Mouse (Mus musculus): ENCODE measurements at regions not wholly inside any gene's neighbourhood (a gene's known extent, or its start where the extent isn't known, plus 50 kb on each side); places are given as distances from the start of the nearest gene placed in this dataset.
"Not testable (repeated sequence)": the region's sequence is repeated elsewhere in the genome, so short reads cannot be mapped to it uniquely, and the experiment has no call there.

- DNase-seq = no peak
Measured at GRCm38 (mm10) chr11:41728839-41729238, 271.8 kb downstream of the Gabrg2 start.

- DNase-seq = peak; percentile 35
Measured at GRCm38 (mm10) chr11:41716616-41717015, 284.0 kb downstream of the Gabrg2 start.

GRCm38 (mm10) chr11:41690682-41691081 lies 310.0 kb downstream of the Gabrg2 start:
- no peak for DNase-seq

- no peak for DNase-seq
Measured at GRCm38 (mm10) chr11:41682991-41683390, 317.7 kb downstream of the Gabrg2 start.

- no peak for DNase-seq
Measured at GRCm38 (mm10) chr11:41652566-41652965, 348.1 kb downstream of the Gabrg2 start.

- no peak for DNase-seq
Measured at GRCm38 (mm10) chr11:41645502-41645891, 355.2 kb downstream of the Gabrg2 start.

- DNase-seq = no peak
Measured at GRCm38 (mm10) chr11:41644725-41645501, 355.7 kb downstream of the Gabrg2 start.

GRCm38 (mm10) chr11:41644083-41644482 lies 356.6 kb downstream of the Gabrg2 start:
- DNase-seq = no peak

GRCm38 (mm10) chr11:41599006-41599405 lies 401.7 kb downstream of the Gabrg2 start:
- no peak for DNase-seq

- DNase-seq = no peak
Measured at GRCm38 (mm10) chr11:41598431-41598830, 402.2 kb downstream of the Gabrg2 start.

- not testable (repeated sequence) for DNase-seq
Measured at GRCm38 (mm10) chr11:41591426-41591825, 409.2 kb downstream of the Gabrg2 start.

Data from adrenal gland, postnatal 14 days (tissue).